Mouse (Mus musculus) intestine, embryonic 15.5 days (tissue): ENCODE measurements around the gene Rras2. TPM values are rescaled to one million over a fixed set of nuclear protein-coding genes. Genes with fewer than 3 reads are reported as not detected.

ENCODE experiments used
- ATAC-seq: fragments of 200-750 bp; cut with Nextera tagmentation; 2 replicates; pipeline ENCODE4 v1.8.0; 2017; ENCODE audit warnings: moderate TSS enrichment, moderate library complexity
- H3K27ac ChIP-seq: fragments of 300-500 bp; sonication (generic); 2 replicates; pipeline ENCODE4 v1.5.1; 2015; ENCODE audit warnings: mild to moderate bottlenecking, inconsistent platforms
- H3K27me3 ChIP-seq: fragments of 300-500 bp; sonication (generic); replicated peaks from 2 replicates; pipeline ENCODE4 v1.6.1; 2015; ENCODE audit warnings: inconsistent platforms
- H3K36me3 ChIP-seq: fragments of 300-500 bp; sonication (generic); 2 replicates; pipeline ENCODE4 v1.6.1; 2015; ENCODE audit warnings: inconsistent platforms
- H3K4me1 ChIP-seq: fragments of 300-500 bp; sonication (generic); replicated peaks from 2 replicates; pipeline ENCODE4 v1.6.1; 2015; ENCODE audit warnings: inconsistent platforms
- H3K4me2 ChIP-seq: fragments of 300-500 bp; sonication (generic); replicated peaks from 2 replicates; pipeline ENCODE4 v1.6.1; 2015; ENCODE audit warnings: mild to moderate bottlenecking, inconsistent platforms
- H3K4me3 ChIP-seq: fragments of 300-500 bp; sonication (generic); replicated peaks from 2 replicates; pipeline ENCODE4 v1.5.1; 2015; ENCODE audit warnings: inconsistent platforms
- H3K9ac ChIP-seq: fragments of 300-500 bp; sonication (generic); 2 replicates; pipeline ENCODE4 v1.6.1; 2015; ENCODE audit warnings: inconsistent platforms
- H3K9me3 ChIP-seq: fragments of 300-500 bp; sonication (generic); 2 replicates; pipeline ENCODE4 v1.6.1; 2016; ENCODE audit warnings: inconsistent platforms
- WGBS: fragments of 180-500 bp; shearing (Covaris S2); methylation state at CpG from one replicate; pipeline ENCODE4 v1.1.7; 2015; 5-methylcytosine and 5-hydroxymethylcytosine counted together
- polyA plus RNA-seq: library from polyadenylated mRNA; unstranded; fragments of >200 nt; fragmentation: Nextera tagmentation; extraction: Ambion mirVana; gene quantifications from 2 replicates; pipeline ENCODE4 v1.2.1, GENCODE M21; 2015

The Rras2 gene
- polyA plus RNA-seq, 1 experiment from 2014 or later: 26.8 TPM

DNA sequence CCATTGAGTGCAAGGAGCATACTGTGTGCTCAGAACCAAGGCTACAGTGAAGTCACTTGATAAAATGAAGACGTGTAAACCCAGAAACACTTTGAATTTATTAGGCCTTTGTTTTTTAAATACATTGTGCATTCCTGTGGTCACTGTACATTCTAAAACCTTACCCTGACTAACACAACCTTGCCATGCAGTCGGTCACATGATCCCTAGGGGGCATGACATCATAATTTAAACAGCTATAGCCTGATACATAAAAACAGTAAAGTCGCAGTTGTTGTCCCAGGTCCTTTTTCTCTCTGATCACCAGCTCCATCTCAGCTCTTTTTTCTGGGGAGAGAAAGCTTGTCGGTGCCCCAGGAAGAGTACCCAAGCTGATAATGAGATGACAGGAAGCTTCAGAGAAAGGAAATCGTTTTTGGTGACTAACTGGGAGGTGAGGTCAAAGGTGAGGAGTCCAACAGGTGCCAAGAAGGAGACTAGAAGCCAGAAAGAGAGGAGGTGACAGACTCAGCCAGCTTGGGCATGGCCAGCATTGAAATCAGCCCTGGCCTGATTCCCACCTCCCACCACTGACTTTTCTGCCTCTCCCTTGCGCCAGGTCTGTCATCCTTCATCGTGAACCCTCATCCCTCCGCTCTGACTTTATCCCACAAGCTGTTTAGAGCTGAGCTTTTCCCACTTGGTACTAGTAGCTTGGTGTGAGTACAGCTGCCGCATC lies 105.7 kb downstream of the Rras2 start:
- no peaks in the 10 kb centered on the region for H3K9me3 ChIP-seq
- no peaks in the 10 kb centered on the region for H3K36me3 ChIP-seq
- no peak for ATAC-seq
- no peak overlapping the region for H3K9ac ChIP-seq
- WGBS: 59% methylated on average over 9 of the region's 9 CpGs
- H3K27ac ChIP-seq: no peak overlapping the region
- H3K4me3 ChIP-seq: no peak overlapping the region
- no peaks in the 10 kb centered on the region for H3K4me1 ChIP-seq
- no peak overlapping the region for H3K4me2 ChIP-seq
- no peaks in the 10 kb centered on the region for H3K27me3 ChIP-seq

DNA sequence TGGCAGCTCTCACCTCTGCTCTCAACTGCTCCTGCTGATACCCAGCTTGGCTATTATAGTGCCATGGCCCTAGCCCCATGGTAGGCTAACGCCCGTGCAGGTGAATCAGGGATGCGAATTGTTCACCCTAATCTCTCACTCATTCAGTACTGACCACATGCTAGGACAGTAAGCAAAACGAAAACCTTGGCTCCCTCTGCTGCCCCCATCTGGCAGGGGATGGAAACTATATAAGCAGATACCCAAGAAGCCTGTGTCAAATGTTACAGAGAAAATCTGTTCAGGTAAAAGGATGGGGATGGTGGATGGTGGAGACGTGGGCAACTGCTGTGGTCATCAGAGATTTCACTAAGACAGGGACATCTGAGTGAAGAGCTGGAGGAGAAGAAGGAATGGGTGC lies 110.0 kb downstream of the Rras2 start:
- no peak overlapping the region for H3K4me3 ChIP-seq
- H3K27ac ChIP-seq: no peak overlapping the region
- ATAC-seq: no peak
- H3K36me3 ChIP-seq: no peaks in the 10 kb centered on the region
- no peaks in the 10 kb centered on the region for H3K4me1 ChIP-seq
- H3K27me3 ChIP-seq: no peaks in the 10 kb centered on the region
- no peak overlapping the region for H3K9ac ChIP-seq
- no peaks in the 10 kb centered on the region for H3K9me3 ChIP-seq
- WGBS: 65% methylated on average over 5 of the region's 5 CpGs
- no peak overlapping the region for H3K4me2 ChIP-seq

DNA sequence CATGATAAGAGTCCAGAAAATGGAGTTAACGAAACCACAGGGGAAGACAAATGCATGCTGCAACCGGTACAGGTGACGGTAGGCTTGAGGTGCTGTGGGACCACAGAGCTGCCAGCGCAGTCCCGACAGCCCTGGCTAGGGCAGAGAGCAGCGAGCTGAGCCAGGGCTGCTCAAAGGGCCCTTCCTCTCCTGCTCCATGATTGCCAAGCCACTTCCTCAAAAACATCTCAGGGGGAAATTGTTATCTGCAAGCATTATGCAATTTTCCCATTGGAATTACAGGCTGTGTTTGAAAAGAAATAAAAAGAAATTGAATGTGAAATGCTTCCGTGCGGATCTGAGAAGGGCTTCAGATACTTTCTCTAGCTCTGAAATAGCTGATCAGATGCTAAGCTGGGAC lies 111.1 kb downstream of the Rras2 start:
- Histone ChIP-seq H3K36me3 (no peaks in the 10 kb centered on the region), H3K27me3 (no peaks in the 10 kb centered on the region), H3K9ac (no peak overlapping the region), H3K9me3 (no peaks in the 10 kb centered on the region), H3K27ac (no peak overlapping the region), H3K4me2 (no peak overlapping the region), H3K4me3 (no peak overlapping the region), H3K4me1 (no peaks in the 10 kb centered on the region)
- WGBS: 84% methylated on average over 8 of the region's 8 CpGs
- ATAC-seq: no peak

DNA sequence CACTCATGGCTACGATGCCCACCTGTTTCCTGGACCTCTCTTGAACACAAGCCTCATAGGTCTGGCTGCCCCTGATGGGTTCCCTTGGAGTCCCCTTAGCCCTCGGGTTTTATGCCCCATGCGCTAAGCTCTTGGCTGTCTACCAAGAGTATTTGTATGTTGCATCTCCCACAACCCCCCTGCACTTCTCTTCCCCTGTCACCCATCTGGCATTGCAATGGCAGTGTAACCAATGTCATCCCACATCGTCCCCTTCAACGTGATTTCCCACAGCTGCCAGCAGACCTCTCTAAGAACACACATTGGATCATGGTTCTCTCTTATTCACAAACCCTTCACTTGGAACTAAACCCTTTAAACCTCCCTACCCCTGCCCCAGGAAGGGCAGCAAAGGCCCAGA lies 112.1 kb downstream of the Rras2 start:
- no peaks in the 10 kb centered on the region for H3K9me3 ChIP-seq
- H3K4me1 ChIP-seq: no peaks in the 10 kb centered on the region
- no peaks in the 10 kb centered on the region for H3K27me3 ChIP-seq
- no peak overlapping the region for H3K9ac ChIP-seq
- no peak overlapping the region for H3K4me3 ChIP-seq
- H3K27ac ChIP-seq: no peak overlapping the region
- 74% methylated on average over 5 of the region's 5 CpGs for WGBS
- ATAC-seq: no peak
- H3K36me3 ChIP-seq: no peaks in the 10 kb centered on the region
- no peak overlapping the region for H3K4me2 ChIP-seq

- ATAC-seq: no peak
- WGBS: 28% methylated on average over 5 of the region's 5 CpGs
- H3K4me2 ChIP-seq: no peak overlapping the region
These were observed 113.4 kb downstream of the Rras2 start for GRCm38 (mm10) chr7:114004171-114004570.

DNA sequence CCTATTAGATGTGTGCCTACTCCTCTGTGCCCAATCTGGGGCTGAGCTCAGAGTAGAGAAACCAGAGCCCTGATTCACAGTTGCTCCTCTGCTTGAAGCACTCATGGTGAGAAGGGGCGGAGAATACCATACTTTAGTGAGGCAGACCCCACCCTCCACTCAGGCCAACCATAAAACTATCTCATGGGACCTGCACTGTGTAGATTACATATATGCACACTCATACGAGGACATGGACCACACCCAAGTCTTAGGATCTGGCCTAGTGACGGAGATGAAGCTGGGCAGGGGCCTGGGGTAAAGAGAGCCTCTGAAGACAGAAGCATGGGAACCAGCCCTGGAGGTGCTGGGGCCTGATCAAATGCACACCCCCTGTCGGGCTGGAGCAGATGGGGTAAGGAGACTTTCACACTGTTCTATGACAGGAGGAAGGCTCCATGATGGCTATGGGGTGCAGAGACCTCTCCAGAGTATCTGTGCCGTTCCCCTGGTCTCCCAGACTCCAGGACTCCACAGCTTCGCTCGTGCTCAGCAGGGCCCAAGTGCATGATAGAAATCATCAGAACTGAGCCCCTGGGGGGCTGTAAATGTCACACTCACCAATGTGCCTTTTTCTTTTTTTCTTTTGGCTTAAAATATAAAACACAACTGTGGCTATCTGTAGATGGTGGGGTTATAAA lies 119.8 kb downstream of the Rras2 start:
- 61% methylated on average over 7 of the region's 7 CpGs for WGBS
- Histone ChIP-seq H3K27ac (no peak overlapping the region), H3K9ac (no peak overlapping the region), H3K9me3 (no peaks in the 10 kb centered on the region), H3K4me2 (no peak overlapping the region), H3K4me1 (no peaks in the 10 kb centered on the region), H3K36me3 (no peaks in the 10 kb centered on the region), H3K4me3 (no peak overlapping the region), H3K27me3 (no peaks in the 10 kb centered on the region)
- ATAC-seq: peak; percentile 56

More at GRCm38 (mm10) chr7:114004171-114004570, 113.4 kb downstream of the Rras2 start:
- Histone ChIP-seq H3K9ac (no peak overlapping the region), H3K4me3 (no peak overlapping the region), H3K36me3 (no peaks in the 10 kb centered on the region), H3K4me1 (no peaks in the 10 kb centered on the region), H3K27ac (no peak overlapping the region), H3K27me3 (no peaks in the 10 kb centered on the region), H3K9me3 (no peaks in the 10 kb centered on the region)

Other genes with a start within 250 kb of the Rras2 start
- 113 and 125 TPM in 2 replicates for gene Copb1, start 136.9 kb upstream of the Rras2 start, polyA plus RNA-seq
- 369 and 381 TPM in 2 replicates for gene Psma1, start 158.3 kb upstream of the Rras2 start, polyA plus RNA-seq